10 mouse cellular contexts compared by ENCODE assay signal in the genomic region with DNA sequence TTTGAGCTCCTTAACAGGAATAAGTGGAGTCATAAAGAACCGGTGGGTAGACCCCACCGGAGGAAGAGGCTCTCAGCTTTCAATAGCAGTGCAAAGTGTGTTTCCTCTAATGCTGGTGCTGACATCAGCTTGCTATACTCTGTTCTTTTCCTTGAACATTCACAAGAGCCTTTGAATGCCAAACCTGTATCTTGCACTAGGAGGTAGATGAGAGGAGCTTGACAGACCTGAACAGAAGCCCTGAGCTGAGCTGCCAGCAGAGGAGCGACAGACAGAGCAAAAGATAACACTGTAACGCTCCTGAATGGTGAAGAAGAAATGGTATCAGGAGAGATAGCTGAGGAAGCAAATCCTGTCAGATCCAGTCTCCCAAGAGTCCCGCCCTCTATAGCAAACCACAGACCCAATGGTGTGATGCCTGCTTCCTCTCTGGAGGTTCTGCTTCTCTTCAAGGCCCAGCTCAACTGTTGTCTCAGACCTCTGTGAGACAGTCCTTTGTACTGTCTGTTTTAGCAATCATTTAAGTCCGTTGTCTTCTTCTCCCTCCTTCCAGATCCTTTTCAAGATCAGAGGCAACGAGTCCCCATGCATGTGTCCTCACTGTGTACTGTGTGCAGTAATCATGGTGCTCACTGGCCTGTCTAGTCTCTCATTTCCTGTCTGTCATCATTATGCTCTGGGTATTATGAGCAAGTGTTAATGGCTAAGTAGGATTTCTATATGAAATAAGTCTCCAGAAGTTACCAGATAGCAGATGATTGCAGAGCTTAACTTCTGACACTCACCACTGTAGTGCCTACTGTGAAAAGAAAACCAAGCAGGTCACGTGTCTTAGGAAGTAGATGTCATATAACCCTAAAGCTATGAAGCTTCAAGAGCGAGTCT. TPM values are rescaled to one million over a fixed set of nuclear protein-coding genes. Genes with fewer than 3 reads are reported as not detected.
A peak's percentile ranks its signal among the peaks of the same experiment; 100 is the strongest.
DNase-seq lines count a peak whose midpoint lies in the region; ATAC-seq and TF ChIP-seq lines count a peak whose summit lies in the region.
"Had no signal": no experiment of that assay in that cellular context is flagged by ENCODE, and none has a peak within 500 bp of the region (broad histone marks: within the 10 kb centered on the region; RNA-seq: fewer than 3 reads in every experiment).

No protein-coding gene starts in this region.

- H3K27me3 ChIP-seq in heart, embryonic 11.5 days (ENCODE audit: control insufficient read depth, insufficient read depth, low read length): no peaks in the 10 kb centered on the region
- no peaks in the 10 kb centered on the region for H3K27me3 ChIP-seq in stomach, embryonic 15.5 days (replicated peaks)
- H3K27me3 ChIP-seq in stomach, postnatal 0 days (ENCODE audit: control insufficient read depth, insufficient read depth, low read length): no peaks in the 10 kb centered on the region
- H3K27me3 ChIP-seq in limb, embryonic 10.5 days (ENCODE audit: low read depth, poor library complexity, severe bottlenecking): no peaks in the 10 kb centered on the region
- H3K27me3 ChIP-seq in small intestine, adult 2 months (ENCODE audit: control insufficient read depth, insufficient read depth, low read length): no peaks in the 10 kb centered on the region

- H3K4me2 ChIP-seq in heart, embryonic 11.5 days: 0 out of 2 replicates have a peak overlapping the region, but pooled peaks have one; percentile 9
- no peak overlapping the region for H3K4me2 ChIP-seq in stomach, embryonic 15.5 days
- no peak overlapping the region for H3K4me2 ChIP-seq in stomach, postnatal 0 days (replicated peaks; ENCODE audit: low read depth)

- ATAC-seq in heart, embryonic 11.5 days (replicated peaks; ENCODE audit: insufficient number of reproducible peaks, low FRiP score, low TSS enrichment): no peak
- peak; percentile 10; the same call in 1 of the 2 replicates for ATAC-seq in stomach, embryonic 15.5 days (ENCODE audit: insufficient read depth, low FRiP score, low read depth)
- ATAC-seq in stomach, postnatal 0 days (ENCODE audit: low FRiP score, low TSS enrichment): no peak

- TF ChIP-seq EP300 in stomach, postnatal 0 days (optimal IDR thresholded peaks at IDR 0.05): no peak

- H3K9me3 ChIP-seq in heart, embryonic 11.5 days (replicated peaks; ENCODE audit: control insufficient read depth, low read length): no peaks in the 10 kb centered on the region
- no peaks in the 10 kb centered on the region for H3K9me3 ChIP-seq in stomach, embryonic 15.5 days
- no peaks in the 10 kb centered on the region for H3K9me3 ChIP-seq in stomach, postnatal 0 days (ENCODE audit: control insufficient read depth, low read length)
- no peaks in the 10 kb centered on the region for H3K9me3 ChIP-seq in limb, embryonic 10.5 days (replicated peaks)

- 31% methylated on average over 9 of the region's 9 CpGs for WGBS in heart, embryonic 11.5 days (ENCODE audit: insufficient replicate concordance)
- WGBS in stomach, embryonic 15.5 days: 61% methylated on average over 9 of the region's 9 CpGs
- WGBS in stomach, postnatal 0 days: 69% methylated on average over 9 of the region's 9 CpGs
- 77% methylated on average over 9 of the region's 9 CpGs for WGBS in limb, embryonic 10.5 days
- 53% methylated on average over 9 of the region's 9 CpGs for WGBS in small intestine, adult 2 months

- TF ChIP-seq CTCF in stomach, postnatal 0 days (IDR thresholded peaks at IDR 0.05; ENCODE audit: low read depth): no peak
- no peak for TF ChIP-seq CTCF in small intestine, adult 2 months (IDR thresholded peaks at IDR 0.05; ENCODE audit: extremely low read depth, insufficient read length, insufficient replicate concordance, low read depth, low read length)

- no peaks in the 10 kb centered on the region for H3K36me3 ChIP-seq in heart, embryonic 11.5 days (ENCODE audit: control insufficient read depth, insufficient read depth, low read length)
- H3K36me3 ChIP-seq in stomach, embryonic 15.5 days: no peaks in the 10 kb centered on the region
- H3K36me3 ChIP-seq in stomach, postnatal 0 days (ENCODE audit: control insufficient read depth, insufficient read depth, low read length): no peaks in the 10 kb centered on the region
- H3K36me3 ChIP-seq in limb, embryonic 10.5 days: 0 out of 2 replicates have a peak, but pooled peaks cover 3% of the 10 kb centered on the region
- H3K36me3 ChIP-seq in small intestine, adult 2 months (ENCODE audit: control insufficient read depth, insufficient read depth, low read length): no peaks in the 10 kb centered on the region

- TF ChIP-seq POLR2A in small intestine, adult 2 months (IDR thresholded peaks at IDR 0.05; ENCODE audit: low read depth, low read length): no peak

- H3K4me1 ChIP-seq in heart, embryonic 11.5 days (ENCODE audit: control insufficient read depth, insufficient read depth, low read length): peaks cover 14% of the 10 kb centered on the region
- H3K4me1 ChIP-seq in stomach, embryonic 15.5 days: no peaks in the 10 kb centered on the region
- H3K4me1 ChIP-seq in stomach, postnatal 0 days (replicated peaks; ENCODE audit: control insufficient read depth, insufficient read depth): no peaks in the 10 kb centered on the region
- peaks cover 14% of the 10 kb centered on the region for H3K4me1 ChIP-seq in limb, embryonic 10.5 days
- peaks cover 2% of the 10 kb centered on the region; the same call in 1 of the 2 replicates for H3K4me1 ChIP-seq in small intestine, adult 2 months (ENCODE audit: control insufficient read depth, insufficient read depth, insufficient read length, low read length)

- no peak overlapping the region for H3K4me3 ChIP-seq in heart, embryonic 11.5 days (ENCODE audit: low read depth, low read length)
- H3K4me3 ChIP-seq in stomach, embryonic 15.5 days (replicated peaks): no peak overlapping the region
- H3K4me3 ChIP-seq in stomach, postnatal 0 days (ENCODE audit: low read depth, low read length): no peak overlapping the region
- no peak overlapping the region for H3K4me3 ChIP-seq in limb, embryonic 10.5 days
- H3K4me3 ChIP-seq in small intestine, adult 2 months (ENCODE audit: low read depth, low read length): no peak overlapping the region

- H3K27ac ChIP-seq in heart, embryonic 11.5 days (ENCODE audit: low read depth, low read length): peak overlapping the region; percentile 23; the same call in 1 of the 2 replicates
- no peak overlapping the region for H3K27ac ChIP-seq in stomach, embryonic 15.5 days
- H3K27ac ChIP-seq in stomach, postnatal 0 days (replicated peaks): no peak overlapping the region
- peak overlapping the region; percentile 38 for H3K27ac ChIP-seq in limb, embryonic 10.5 days
- H3K27ac ChIP-seq in small intestine, adult 2 months (ENCODE audit: insufficient read depth, low read depth, low read length): peak overlapping the region; percentile 59

- H3K9ac ChIP-seq in heart, embryonic 11.5 days (ENCODE audit: low read depth, low read length): no peak overlapping the region
- H3K9ac ChIP-seq in stomach, embryonic 15.5 days: no peak overlapping the region
- no peak overlapping the region for H3K9ac ChIP-seq in stomach, postnatal 0 days (ENCODE audit: low read length)

- no peak for DNase-seq in heart, adult 8-10 months (ENCODE audit: low spot score)
- no peak for DNase-seq in stomach, postnatal 0 days (ENCODE audit: low spot score)
- no peak for DNase-seq in limb, embryonic 10.5 days (ENCODE audit: low spot score)
- no peak for DNase-seq in adrenal gland, adult 18-20 months (ENCODE audit: low spot score in 2 of 2)
- no peak for DNase-seq in adipocyte (ENCODE audit: low spot score)
- DNase-seq: cerebellum, adult 11-12 months; kidney, adult 8-10 months had no signal

RNA-seq across cellular contexts. Expression of gene Otulinl, which starts 43.7 kb away (rescaled TPM):
- 3.5 and 5.4 TPM in 2 replicates for polyA plus RNA-seq in heart, embryonic 11.5 days (2014; fragmentation: Nextera tagmentation; extraction: Ambion mirVana)
- total RNA-seq in heart, adult 8-10 months (2022): 1 to 10 TPM in 2 of 4 experiments, under 1 TPM in 2; 0.79 to 2.2 (median 1.1) TPM
- polyA plus RNA-seq in stomach, embryonic 15.5 days (2015; fragmentation: Nextera tagmentation; extraction: Ambion mirVana): 17.1 and 18.1 TPM in 2 replicates
- polyA plus RNA-seq in stomach, postnatal 0 days (2015; fragmentation: Nextera tagmentation; extraction: Ambion mirVana): 14.6 and 15.2 TPM in 2 replicates
- 2.9 and 6.2 TPM in 2 replicates for polyA plus RNA-seq in limb, embryonic 10.5 days (2016; fragmentation: Nextera tagmentation; extraction: Ambion mirVana)
- 1.8 and 3.0 TPM in 2 replicates for polyA plus RNA-seq in small intestine, adult 2 months (2012; rRNA removed)
- 1 to 10 TPM; 5.6 to 7.7 TPM for total RNA-seq in adrenal gland, adult 18-20 months (2021)

Comparison
In these comparisons a context has a peak if more than half of its experiments do, and no peak if none do; other contexts are left out.
1. H3K27ac ChIP-seq: peak in heart, embryonic 11.5 days (single experiment), limb, embryonic 10.5 days (single experiment) and small intestine, adult 2 months (single experiment); none in stomach, embryonic 15.5 days (single experiment) and stomach, postnatal 0 days (single experiment).